Mouse (Mus musculus): Measurements from ENCODE around the gene Klf7.

GRCm38 (mm10) chr1:63980733-63981132 lies 141.3 kb downstream of the Klf7 start:
- TF ChIP-seq POLR2A (IDR thresholded peaks at IDR 0.05; ENCODE audit: borderline replicate concordance, control insufficient read depth, low read depth, low read length), result no peak
- no peak for TF ChIP-seq CTCF (IDR thresholded peaks at IDR 0.05; ENCODE audit: control insufficient read depth, insufficient read depth, low read length)

All from bone marrow, adult 2 months (tissue).